Mouse (Mus musculus): Measurements from ENCODE around the gene Plekhg4. TPM values are rescaled to one million over a fixed set of nuclear protein-coding genes. Genes with fewer than 3 reads are reported as not detected.

Gene Plekhg4
- polyA plus RNA-seq, 1 experiment from 2014 or later = 0.33 TPM

DNA sequence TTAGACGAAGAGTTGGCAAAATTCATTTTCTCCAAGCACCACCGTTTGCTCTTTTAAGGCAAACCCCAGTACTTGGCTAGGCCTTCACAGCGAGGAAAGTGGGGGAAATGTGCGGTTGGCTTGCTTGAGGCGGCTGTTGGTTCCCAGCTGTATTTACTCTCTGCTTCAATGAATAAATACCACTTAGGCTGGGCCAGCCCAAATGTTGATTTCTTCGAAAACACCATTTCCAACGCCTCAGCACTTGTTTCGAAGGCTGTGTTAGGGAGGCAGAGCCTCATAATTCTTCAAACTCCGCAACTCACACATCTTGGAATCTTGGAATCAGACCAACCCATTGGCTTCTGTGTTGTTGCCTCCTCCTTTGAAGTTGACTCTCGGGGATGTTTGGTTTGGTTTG is 33.3 kb downstream of the Plekhg4 start:
- no peak for TF ChIP-seq CTCF (IDR thresholded peaks at IDR 0.05; ENCODE audit: low read depth)
- 57% methylated on average over 10 of the region's 10 CpGs for WGBS
- H3K36me3 ChIP-seq (ENCODE audit: insufficient read depth, low read length) = no peaks in the 10 kb centered on the region
- H3K27me3 ChIP-seq (ENCODE audit: insufficient read depth, low read length) = no peaks in the 10 kb centered on the region
- H3K4me3 ChIP-seq (replicated peaks; ENCODE audit: low read depth, low read length) = no peak overlapping the region
- no peak overlapping the region for H3K9ac ChIP-seq (ENCODE audit: low read depth, low read length)
- H3K27ac ChIP-seq = no peak overlapping the region
- DNase-seq (ENCODE audit: low spot score) (peak; percentile 78), ATAC-seq (replicated peaks; ENCODE audit: low FRiP score, low read depth) (no peak)
- no peaks in the 10 kb centered on the region for H3K4me1 ChIP-seq (replicated peaks; ENCODE audit: insufficient read depth, low read length)
- no peak overlapping the region for H3K4me2 ChIP-seq (ENCODE audit: low read length)
- no peaks in the 10 kb centered on the region for H3K9me3 ChIP-seq (replicated peaks; ENCODE audit: low read length)

DNA sequence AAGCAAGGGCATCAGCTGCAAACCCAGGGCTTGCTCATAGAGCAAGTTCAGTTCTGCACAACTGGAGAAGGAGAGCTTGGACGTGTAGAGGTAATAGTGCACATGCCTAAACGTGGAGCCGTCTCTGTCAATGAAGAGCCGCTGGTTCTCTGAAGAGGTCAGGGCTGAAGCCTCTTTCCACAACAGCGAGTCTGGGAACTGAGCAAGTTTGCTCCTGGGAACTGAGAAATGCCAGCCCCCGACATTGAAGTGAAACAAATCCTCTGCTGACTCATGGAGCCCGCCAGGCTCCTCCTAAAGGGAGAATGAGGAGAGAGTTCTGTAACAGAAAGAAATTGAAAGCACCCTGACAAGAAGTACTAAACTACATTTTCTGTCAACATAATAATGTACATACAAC is 35.3 kb downstream of the Plekhg4 start:
- Histone ChIP-seq H3K9me3 (replicated peaks; ENCODE audit: low read length) (no peaks in the 10 kb centered on the region), H3K4me3 (replicated peaks; ENCODE audit: low read depth, low read length) (no peak overlapping the region), H3K9ac (ENCODE audit: low read depth, low read length) (no peak overlapping the region), H3K36me3 (ENCODE audit: insufficient read depth, low read length) (no peaks in the 10 kb centered on the region), H3K27me3 (ENCODE audit: insufficient read depth, low read length) (0 out of 2 replicates have a peak, but pooled peaks cover 4% of the 10 kb centered on the region), H3K4me2 (ENCODE audit: low read length) (no peak overlapping the region), H3K27ac (no peak overlapping the region), H3K4me1 (replicated peaks; ENCODE audit: insufficient read depth, low read length) (peaks cover 2% of the 10 kb centered on the region; the same call in 1 of the 2 replicates)
- no peak for ATAC-seq (replicated peaks; ENCODE audit: low FRiP score, low read depth)
- DNase-seq (ENCODE audit: low spot score) = no peak
- TF ChIP-seq CTCF (IDR thresholded peaks at IDR 0.05; ENCODE audit: low read depth) = no peak
- WGBS = 53% methylated on average over 7 of the region's 7 CpGs

GRCm38 (mm10) chr8:105409947-105410346 is 36.9 kb downstream of the Plekhg4 start:
- no peak overlapping the region for H3K4me2 ChIP-seq (ENCODE audit: low read length)
- H3K27me3 ChIP-seq (ENCODE audit: insufficient read depth, low read length) = 0 out of 2 replicates have a peak, but pooled peaks cover 10% of the 10 kb centered on the region
- ATAC-seq (replicated peaks; ENCODE audit: low FRiP score, low read depth) = no peak
- no peaks in the 10 kb centered on the region for H3K36me3 ChIP-seq (ENCODE audit: insufficient read depth, low read length)
- H3K27ac ChIP-seq = no peak overlapping the region
- DNase-seq (ENCODE audit: low spot score) = no peak
- no peak overlapping the region for H3K9ac ChIP-seq (ENCODE audit: low read depth, low read length)
- 93% methylated on average over 6 of the region's 6 CpGs for WGBS
- TF ChIP-seq CTCF (IDR thresholded peaks at IDR 0.05; ENCODE audit: low read depth) = no peak; the same call in 1 of the 2 replicates
- H3K4me1 ChIP-seq (replicated peaks; ENCODE audit: insufficient read depth, low read length) = peaks cover 6% of the 10 kb centered on the region; the same call in 1 of the 2 replicates
- no peak overlapping the region for H3K4me3 ChIP-seq (replicated peaks; ENCODE audit: low read depth, low read length)
- H3K9me3 ChIP-seq (replicated peaks; ENCODE audit: low read length) = no peaks in the 10 kb centered on the region

DNA sequence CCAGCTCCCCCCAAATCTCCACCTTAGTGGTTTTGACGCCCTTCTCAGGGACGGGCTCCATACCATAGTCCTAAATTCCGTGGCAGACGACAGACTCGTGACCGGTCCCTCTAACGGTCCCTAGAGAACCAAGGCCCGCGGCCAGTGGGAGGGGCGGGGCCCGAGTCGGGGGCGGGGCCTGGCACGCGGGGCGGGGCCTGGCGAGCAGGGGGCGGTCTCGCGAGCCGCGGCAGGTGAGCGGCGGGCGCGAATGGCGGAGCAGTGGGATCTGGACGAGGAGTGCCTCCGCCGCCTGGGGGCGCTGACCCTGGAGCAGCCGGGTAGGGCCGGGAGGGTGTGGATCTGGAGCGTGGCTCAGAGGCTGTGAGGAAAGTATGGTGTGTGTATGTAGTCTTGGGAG is 40.3 kb downstream of the Plekhg4 start, which contains the start of the genes Kctd19 and Lrrc36:
Kctd19 (minus strand) TSS at position 112 of the 400 bp plus-strand sequence.
Lrrc36 (plus strand) TSS at position 181 of the 400 bp plus-strand sequence.
- peak; percentile 50 for TF ChIP-seq CTCF (IDR thresholded peaks at IDR 0.05; ENCODE audit: low read depth)
- Histone ChIP-seq H3K9ac (ENCODE audit: low read depth, low read length) (peak within 1 kb of the TSS; percentile 15; the same call in 1 of the 2 replicates), H3K27ac (no peak within 1 kb of the TSS), H3K4me1 (replicated peaks; ENCODE audit: insufficient read depth, low read length) (peaks cover 6% of the 10 kb centered on the region; the same call in 1 of the 2 replicates), H3K4me3 (replicated peaks; ENCODE audit: low read depth, low read length) (peak within 1 kb of the TSS; percentile 20), H3K27me3 (ENCODE audit: insufficient read depth, low read length) (0 out of 2 replicates have a peak, but pooled peaks cover 10% of the 10 kb centered on the region), H3K9me3 (replicated peaks; ENCODE audit: low read length) (no peaks in the 10 kb centered on the region), H3K36me3 (ENCODE audit: insufficient read depth, low read length) (no peaks in the 10 kb centered on the region), H3K4me2 (ENCODE audit: low read length) (peak within 1 kb of the TSS; percentile 57)
- ATAC-seq (replicated peaks; ENCODE audit: low FRiP score, low read depth) (peak; percentile 85), DNase-seq (ENCODE audit: low spot score) (peak; percentile 47)
- 1% methylated on average over 34 of the region's 34 CpGs for WGBS

- H3K27me3 ChIP-seq (ENCODE audit: insufficient read depth, low read length) = 0 out of 2 replicates have a peak, but pooled peaks cover 2% of the 10 kb centered on the region
- DNase-seq (ENCODE audit: low spot score) = no peak
- H3K27ac ChIP-seq = no peak overlapping the region
- H3K4me1 ChIP-seq (replicated peaks; ENCODE audit: insufficient read depth, low read length) = no peaks in the 10 kb centered on the region
- no peak overlapping the region for H3K4me2 ChIP-seq (ENCODE audit: low read length)
- H3K36me3 ChIP-seq (ENCODE audit: insufficient read depth, low read length) = no peaks in the 10 kb centered on the region
- no peak overlapping the region for H3K9ac ChIP-seq (ENCODE audit: low read depth, low read length)
- no peak for ATAC-seq (replicated peaks; ENCODE audit: low FRiP score, low read depth)
- no peaks in the 10 kb centered on the region for H3K9me3 ChIP-seq (replicated peaks; ENCODE audit: low read length)
- WGBS = 77% methylated on average over 2 of the region's 2 CpGs
- H3K4me3 ChIP-seq (replicated peaks; ENCODE audit: low read depth, low read length) = no peak overlapping the region
- TF ChIP-seq CTCF (IDR thresholded peaks at IDR 0.05; ENCODE audit: low read depth) = no peak
Measured at GRCm38 (mm10) chr8:105418992-105419391, 45.9 kb downstream of the Plekhg4 start.

- Histone ChIP-seq H3K4me2 (ENCODE audit: low read length) (no peak overlapping the region), H3K9me3 (replicated peaks; ENCODE audit: low read length) (no peaks in the 10 kb centered on the region), H3K4me1 (replicated peaks; ENCODE audit: insufficient read depth, low read length) (no peaks in the 10 kb centered on the region), H3K9ac (ENCODE audit: low read depth, low read length) (no peak overlapping the region), H3K4me3 (replicated peaks; ENCODE audit: low read depth, low read length) (no peak overlapping the region), H3K27me3 (ENCODE audit: insufficient read depth, low read length) (no peaks in the 10 kb centered on the region), H3K27ac (no peak overlapping the region), H3K36me3 (ENCODE audit: insufficient read depth, low read length) (no peaks in the 10 kb centered on the region)
- DNase-seq (ENCODE audit: low spot score) (no peak), ATAC-seq (replicated peaks; ENCODE audit: low FRiP score, low read depth) (no peak)
- no peak for TF ChIP-seq CTCF (IDR thresholded peaks at IDR 0.05; ENCODE audit: low read depth)
- WGBS = 86% methylated on average over 4 of the region's 4 CpGs
Measured at GRCm38 (mm10) chr8:105419800-105420199, 46.7 kb downstream of the Plekhg4 start.

DNA sequence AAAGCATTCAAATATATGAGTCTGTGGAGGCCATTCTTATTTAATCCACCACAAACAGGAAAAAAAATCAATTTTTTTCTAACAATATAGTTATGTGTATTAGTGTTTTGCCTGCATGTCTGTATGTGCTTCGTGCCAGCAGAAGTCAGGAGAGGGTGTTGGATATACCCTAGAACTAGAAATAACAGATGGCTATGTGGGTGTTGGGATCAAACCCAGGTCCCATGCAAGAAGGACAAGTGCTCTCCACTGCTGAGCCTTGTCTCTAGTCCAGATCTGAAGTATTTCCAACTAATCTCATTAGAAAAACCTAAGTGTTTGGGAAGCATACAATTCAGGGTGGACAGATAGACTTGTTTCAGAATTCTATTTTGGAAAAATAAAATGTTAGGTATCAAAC is 48.9 kb downstream of the Plekhg4 start:
- H3K9me3 ChIP-seq (replicated peaks; ENCODE audit: low read length) = no peaks in the 10 kb centered on the region
- H3K4me3 ChIP-seq (replicated peaks; ENCODE audit: low read depth, low read length) = no peak overlapping the region
- no peak for TF ChIP-seq CTCF (IDR thresholded peaks at IDR 0.05; ENCODE audit: low read depth)
- no peak for DNase-seq (ENCODE audit: low spot score)
- no peaks in the 10 kb centered on the region for H3K36me3 ChIP-seq (ENCODE audit: insufficient read depth, low read length)
- H3K9ac ChIP-seq (ENCODE audit: low read depth, low read length) = no peak overlapping the region
- no peak overlapping the region for H3K27ac ChIP-seq
- ATAC-seq (replicated peaks; ENCODE audit: low FRiP score, low read depth) = no peak
- H3K27me3 ChIP-seq (ENCODE audit: insufficient read depth, low read length) = no peaks in the 10 kb centered on the region
- H3K4me1 ChIP-seq (replicated peaks; ENCODE audit: insufficient read depth, low read length) = no peaks in the 10 kb centered on the region
- 74% methylated on average over 1 of the region's 1 CpGs for WGBS
- H3K4me2 ChIP-seq (ENCODE audit: low read length) = no peak overlapping the region
